Mouse (Mus musculus) CH12.LX (cell line): ENCODE measurements at regions not wholly inside any gene's neighbourhood (a gene's known extent, or its start where the extent isn't known, plus 50 kb on each side); places are given as distances from the start of the nearest gene placed in this dataset.

Source experiments
- DNase-seq: peaks from one replicate; pipeline ENCODE4 v3.0.0-alpha.2; 2013; ENCODE audit errors: extremely low read depth
- H3K27ac ChIP-seq: 2 replicates; pipeline ENCODE4 v1.5.1; 2012; ENCODE audit warnings: low read depth, mild to moderate bottlenecking, control low read depth, moderate library complexity; ENCODE audit not compliant: insufficient read depth
- H3K27me3 ChIP-seq: replicated peaks from 2 replicates; pipeline ENCODE3; 2012; ENCODE audit warnings: inconsistent platforms
- H3K36me3 ChIP-seq, 2 experiments: replicated peaks in 1 of 2; 2 replicates each; pipeline versions ENCODE3 to v1.6.1; 2012; ENCODE audit warnings: inconsistent platforms in 1 of 2, low read length in 1 of 2, mild to moderate bottlenecking in 1 of 2, mixed read lengths in 1 of 2, moderate library complexity in 1 of 2; ENCODE audit not compliant: control insufficient read depth in 1 of 2, insufficient read depth in 1 of 2
- H3K4me1 ChIP-seq, 2 experiments: 2 replicates each; pipeline ENCODE4 v1.6.1; 2012; ENCODE audit warnings: inconsistent platforms in 1 of 2, moderate library complexity in 1 of 2; ENCODE audit not compliant: insufficient read depth in 2 of 2, control insufficient read depth in 1 of 2
- H3K4me2 ChIP-seq: 2 replicates; pipeline ENCODE4 v1.6.1; 2012; ENCODE audit warnings: low read depth, mild to moderate bottlenecking, control low read depth; ENCODE audit not compliant: poor library complexity, insufficient read depth, severe bottlenecking
- H3K4me3 ChIP-seq, 3 experiments: fragments of 150-350 bp in 1 of 3; sonication (generic) in 1 of 3; replicated peaks in 1 of 3; 2 replicates each; pipeline versions ENCODE3 to v1.5.1; 2011 to 2012; ENCODE audit warnings: low read depth in 2 of 3, low read length in 2 of 3, mild to moderate bottlenecking in 2 of 3, moderate library complexity in 2 of 3, control low read depth in 1 of 3, improper control_type of control experiment in 1 of 3, inconsistent platforms in 1 of 3, mixed read lengths in 1 of 3; ENCODE audit not compliant: poor library complexity in 1 of 3
- H3K79me2 ChIP-seq: replicated peaks from 2 replicates; pipeline ENCODE4 v1.6.1; 2012; ENCODE audit warnings: mild to moderate bottlenecking, moderate library complexity; ENCODE audit not compliant: control insufficient read depth, poor library complexity, insufficient read depth, severe bottlenecking; ENCODE audit errors: extremely low read depth
- H3K9ac ChIP-seq: 2 replicates; pipeline ENCODE4 v1.6.1; 2012; ENCODE audit warnings: low read depth, mild to moderate bottlenecking, control low read depth, moderate library complexity; ENCODE audit not compliant: insufficient read depth
- H3K9me3 ChIP-seq: replicated peaks from 2 replicates; pipeline ENCODE3; 2012; ENCODE audit warnings: low read length, inconsistent platforms, mixed read lengths
- BHLHE40 ChIP-seq: IDR thresholded peaks from 2 replicates; pipeline ENCODE4 v1.6.1; 2011; ENCODE audit warnings: mild to moderate bottlenecking, low read depth, low read length, improper control_type of control experiment
- CHD1 ChIP-seq: IDR thresholded peaks from 2 replicates; pipeline ENCODE4 v1.6.1; 2012; ENCODE audit warnings: low read depth, low read length, improper control_type of control experiment, inconsistent platforms
- CHD2 ChIP-seq: IDR thresholded peaks from 2 replicates; pipeline ENCODE4 v1.6.1; 2011; ENCODE audit warnings: low read length, improper control_type of control experiment
- CTCF ChIP-seq, 2 experiments: IDR thresholded peaks in 1 of 2; conservative IDR thresholded peaks in 1 of 2; 2 replicates each; pipeline ENCODE4 v1.5.1; 2011 to 2012; ENCODE audit warnings: low read depth in 2 of 2, low read length in 2 of 2, improper control_type of control experiment in 1 of 2, inconsistent platforms in 1 of 2, mild to moderate bottlenecking in 1 of 2, moderate library complexity in 1 of 2
- E2F4 ChIP-seq: IDR thresholded peaks from 2 replicates; pipeline ENCODE4 v1.6.1; 2011; ENCODE audit warnings: low read depth, low read length, improper control_type of control experiment; ENCODE audit not compliant: insufficient replicate concordance
- EP300 ChIP-seq: IDR thresholded peaks from 2 replicates; pipeline ENCODE4 v1.6.1; 2011; ENCODE audit warnings: low read length, improper control_type of control experiment
- ETS1 ChIP-seq: conservative IDR thresholded peaks from 2 replicates; pipeline ENCODE4 v1.6.1; 2012; ENCODE audit warnings: low read depth, mild to moderate bottlenecking, inconsistent platforms, low read length, improper control_type of control experiment, moderate library complexity
- GABPA ChIP-seq: IDR thresholded peaks from 2 replicates; pipeline ENCODE4 v1.6.1; 2012; ENCODE audit warnings: low read depth, low read length, improper control_type of control experiment, inconsistent platforms; ENCODE audit not compliant: insufficient replicate concordance
- HCFC1 ChIP-seq: IDR thresholded peaks from 2 replicates; pipeline ENCODE4 v1.6.1; 2012; ENCODE audit warnings: low read depth, mild to moderate bottlenecking, inconsistent platforms, low read length, improper control_type of control experiment
- IRF4 ChIP-seq: IDR thresholded peaks from 2 replicates; pipeline ENCODE4 v1.6.1; 2014; ENCODE audit warnings: low read depth, mild to moderate bottlenecking, inconsistent platforms, low read length, improper control_type of control experiment
- JUN ChIP-seq: IDR thresholded peaks from 2 replicates; pipeline ENCODE4 v1.6.1; 2011; ENCODE audit warnings: low read depth, mild to moderate bottlenecking, low read length, improper control_type of control experiment, moderate library complexity; ENCODE audit not compliant: insufficient read depth
- JUND ChIP-seq: conservative IDR thresholded peaks from 2 replicates; pipeline ENCODE4 v1.6.1; 2011; ENCODE audit warnings: low read depth, low read length, improper control_type of control experiment
- KAT2A ChIP-seq: IDR thresholded peaks from 2 replicates; pipeline ENCODE4 v1.6.1; 2012; ENCODE audit warnings: low read length, improper control_type of control experiment, inconsistent platforms; ENCODE audit not compliant: insufficient replicate concordance
- MAFK ChIP-seq: IDR thresholded peaks from 2 replicates; pipeline ENCODE4 v1.6.1; 2011; ENCODE audit warnings: low read length, improper control_type of control experiment; ENCODE audit not compliant: insufficient replicate concordance
- MAZ ChIP-seq: IDR thresholded peaks from 2 replicates; pipeline ENCODE4 v1.6.1; 2012; ENCODE audit warnings: low read depth, mild to moderate bottlenecking, inconsistent platforms, low read length, improper control_type of control experiment, moderate library complexity
- MEF2A ChIP-seq: IDR thresholded peaks from 2 replicates; pipeline ENCODE4 v1.6.1; 2014; ENCODE audit warnings: low read depth, mild to moderate bottlenecking, inconsistent platforms, low read length, improper control_type of control experiment, borderline replicate concordance
- MXI1 ChIP-seq: IDR thresholded peaks from 2 replicates; pipeline ENCODE4 v1.6.1; 2011; ENCODE audit warnings: mild to moderate bottlenecking, low read depth, low read length, improper control_type of control experiment
- MYC ChIP-seq: IDR thresholded peaks from 2 replicates; pipeline ENCODE4 v1.6.1; 2011; ENCODE audit warnings: low read depth, mild to moderate bottlenecking, improper control_type of control experiment, low read length
- NELFE ChIP-seq: IDR thresholded peaks from 2 replicates; pipeline ENCODE4 v1.6.1; 2011; ENCODE audit warnings: low read depth, low read length, improper control_type of control experiment
- NRF1 ChIP-seq: IDR thresholded peaks from 2 replicates; pipeline ENCODE4 v1.6.1; 2014; ENCODE audit warnings: low read depth, mild to moderate bottlenecking, inconsistent platforms, low read length, improper control_type of control experiment, moderate library complexity
- PAX5 ChIP-seq: IDR thresholded peaks from 2 replicates; pipeline ENCODE4 v1.6.1; 2012; ENCODE audit warnings: low read length, inconsistent platforms, mixed read lengths
- POLR2A ChIP-seq: IDR thresholded peaks from 2 replicates; pipeline ENCODE4 v1.6.1; 2011; ENCODE audit warnings: low read depth, mild to moderate bottlenecking, improper control_type of control experiment, low read length
- POLR2AphosphoS2 ChIP-seq: IDR thresholded peaks from 2 replicates; pipeline ENCODE4 v1.6.1; 2011; ENCODE audit warnings: low read depth, low read length, improper control_type of control experiment
- RAD21 ChIP-seq: IDR thresholded peaks from 2 replicates; pipeline ENCODE4 v1.6.1; 2011; ENCODE audit warnings: low read depth, mild to moderate bottlenecking, low read length, improper control_type of control experiment, moderate library complexity
- RCOR1 ChIP-seq: conservative IDR thresholded peaks from 2 replicates; pipeline ENCODE4 v1.6.1; 2012; ENCODE audit warnings: low read depth, mild to moderate bottlenecking, inconsistent platforms, low read length, improper control_type of control experiment
- SIN3A ChIP-seq: IDR thresholded peaks from 2 replicates; pipeline ENCODE4 v1.6.1; 2012; ENCODE audit warnings: low read length, improper control_type of control experiment, inconsistent platforms
- SMC3 ChIP-seq: IDR thresholded peaks from 2 replicates; pipeline ENCODE4 v1.6.1; 2011; ENCODE audit warnings: low read depth, low read length, improper control_type of control experiment
- TBP ChIP-seq: conservative IDR thresholded peaks from 2 replicates; pipeline ENCODE4 v1.6.1; 2011; ENCODE audit warnings: low read depth, low read length, improper control_type of control experiment
- TCF12 ChIP-seq: IDR thresholded peaks from 2 replicates; pipeline ENCODE4 v1.6.1; 2014; ENCODE audit warnings: low read depth, mild to moderate bottlenecking, inconsistent platforms, low read length, improper control_type of control experiment
- UBTF ChIP-seq: IDR thresholded peaks from 2 replicates; pipeline ENCODE4 v1.6.1; 2012; ENCODE audit warnings: low read depth, mild to moderate bottlenecking, inconsistent platforms, low read length, improper control_type of control experiment, moderate library complexity
- USF1 ChIP-seq: IDR thresholded peaks from 2 replicates; pipeline ENCODE4 v1.6.1; 2014; ENCODE audit warnings: low read depth, mild to moderate bottlenecking, inconsistent platforms, low read length, improper control_type of control experiment
- USF2 ChIP-seq: conservative IDR thresholded peaks from 2 replicates; pipeline ENCODE4 v1.6.1; 2011; ENCODE audit warnings: low read depth, low read length, improper control_type of control experiment
- ZC3H11A ChIP-seq: IDR thresholded peaks from 2 replicates; pipeline ENCODE4 v1.6.1; 2012; ENCODE audit warnings: low read depth, mild to moderate bottlenecking, inconsistent platforms, low read length, improper control_type of control experiment
- ZKSCAN1 ChIP-seq: IDR thresholded peaks from 2 replicates; pipeline ENCODE4 v1.6.1; 2012; ENCODE audit warnings: low read depth, inconsistent platforms, low read length, improper control_type of control experiment, borderline replicate concordance
- ZMIZ1 ChIP-seq: IDR thresholded peaks from 2 replicates; pipeline ENCODE4 v1.6.1; 2012; ENCODE audit warnings: low read depth, mild to moderate bottlenecking, inconsistent platforms, low read length, improper control_type of control experiment
- ZNF384 ChIP-seq: IDR thresholded peaks from 2 replicates; pipeline ENCODE4 v1.6.1; 2012; ENCODE audit warnings: low read depth, low read length, improper control_type of control experiment, inconsistent platforms
- dilution Hi-C: fragments of 300-500 bp; cut with MboI; formaldehyde crosslinking; loops from 2 replicates; pipeline ENCODE4 v1.14.3; 2020; ENCODE audit warnings: low sequenced_read_pairs; ENCODE audit not compliant: extremely low pct_unique_long_range_greater_than_20kb, extremely low pct_ligation_motif_present
- in situ Hi-C: fragments of 300-500 bp; cut with MboI; formaldehyde crosslinking; loops from 3 replicates; pipeline ENCODE4 v1.14.3; 2019; ENCODE audit warnings: low sequenced_read_pairs, low pct_ligation_motif_present, low pct_unique_long_range_greater_than_20kb, mixed read lengths

GRCm38 (mm10) chr1:59427204-59427557 lies 55.0 kb upstream of the Fzd7 start (continued):
- TF ChIP-seq IRF4 (peak; percentile 70; the same call in 1 of the 2 replicates), RCOR1 (no peak), CTCF (conservative IDR thresholded peaks at IDR 0.05 in 1 of 2, IDR thresholded peaks at IDR 0.05 in 1 of 2; ENCODE audit: low read depth in 2 of 2, low read length in 2 of 2) (peak in 1 of 2 experiments; percentile 91; a peak in 2 of 4 replicates), CHD2 (no peak), HCFC1 (no peak), MXI1 (0 out of 2 replicates have a peak, but pooled peaks have one; percentile 36), MYC (no peak), JUND (peak; percentile 46), ETS1 (peak; percentile 39; the same call in 1 of the 2 replicates), USF1 (no peak), UBTF (no peak)

- Histone ChIP-seq H3K4me1 (peaks cover 35 to 77% of the 10 kb centered on the region in 2 experiments), H3K27me3 (no peaks in the 10 kb centered on the region), H3K4me2 (no peak overlapping the region), H3K9me3 (no peaks in the 10 kb centered on the region), H3K4me3 (no peak overlapping the region), H3K79me2 (no peaks in the 10 kb centered on the region), H3K36me3 (no peaks in the 10 kb centered on the region), H3K9ac (peak overlapping the region; percentile 28; the same call in 1 of the 2 replicates), H3K27ac (peak overlapping the region; percentile 52)
- dilution Hi-C loops (no loop called here), in situ Hi-C loops (loop anchor here (5.0 kb wide), 1 partner anchor 107 kb away; no protein-coding TSS in a partner anchor)
- no peak for DNase-seq
- TF ChIP-seq NRF1 (no peak), TBP (no peak), MAFK (no peak), MEF2A (peak; percentile 47; the same call in 1 of the 2 replicates), ZMIZ1 (no peak), SIN3A (no peak), GABPA (no peak), CTCF (conservative IDR thresholded peaks at IDR 0.05 in 1 of 2, IDR thresholded peaks at IDR 0.05 in 1 of 2; ENCODE audit: low read depth in 2 of 2, low read length in 2 of 2) (no peak), KAT2A (no peak), ZKSCAN1 (no peak), ZC3H11A (no peak), BHLHE40 (no peak), RAD21 (no peak), MXI1 (no peak), POLR2A (no peak), USF1 (no peak), IRF4 (0 out of 2 replicates have a peak, but pooled peaks have one; percentile 36), HCFC1 (0 out of 2 replicates have a peak, but pooled peaks have one; percentile 17), CHD1 (peak; percentile 96), JUN (no peak), ZNF384 (peak; percentile 71), POLR2AphosphoS2 (no peak), JUND (no peak), ETS1 (no peak; the same call in 1 of the 2 replicates), MAZ (no peak), E2F4 (no peak), RCOR1 (no peak), NELFE (no peak), CHD2 (0 out of 2 replicates have a peak, but pooled peaks have one; percentile 20), USF2 (no peak), PAX5 (no peak), UBTF (no peak), TCF12 (0 out of 2 replicates have a peak, but pooled peaks have one; percentile 34), SMC3 (no peak), EP300 (peak; percentile 37; the same call in 1 of the 2 replicates), MYC (no peak)
Measured at GRCm38 (mm10) chr1:59429289-59429688, 52.9 kb upstream of the Fzd7 start.
